Mouse (Mus musculus) heart, postnatal 0 days (tissue): ENCODE results near the gene Rnls.

Experiments used
- CTCF ChIP-seq: IDR thresholded peaks from 2 replicates; pipeline ENCODE4 v1.5.1; 2016; ENCODE audit warnings: antibody characterized with exemption, control low read depth, low read depth
- EP300 ChIP-seq: IDR thresholded peaks from 2 replicates; pipeline ENCODE4 v1.6.1; 2016; ENCODE audit warnings: antibody characterized with exemption, low read depth

- TF ChIP-seq EP300 (no peak), CTCF (no peak)
Observed at GRCm38 (mm10) chr19:33276421-33276820, 115.7 kb downstream of the Rnls start.
